ENCODE assay signal across 20 mouse cellular contexts in genomic region chr15:30718811-30719210, GRCm38 (mm10).
DNase-seq lines count a peak whose midpoint lies in the region; ATAC-seq lines count a peak whose summit lies in the region.
"Had no signal": no experiment of that assay in that cellular context is flagged by ENCODE, and none has a peak within 500 bp of the region (broad histone marks: within the 10 kb centered on the region; RNA-seq: fewer than 3 reads in every experiment).

No protein-coding gene starts in this region.

- no peak for DNase-seq in hindbrain, embryonic 10.5 days (ENCODE audit: low spot score)
- peak; percentile 66 for DNase-seq in brain, adult 2 months (ENCODE audit: low read depth, low spot score)
- peak; percentile 19 for DNase-seq in cerebellum, adult 11 months
- DNase-seq in cerebellum, postnatal 10 days = peak; percentile 8 to 15
- DNase-seq in urinary bladder, postnatal 14 days (ENCODE audit: low spot score) = no peak
- no peak for DNase-seq in lung, adult 18-20 months
- DNase-seq: adrenal gland, postnatal 36 days; embryo, embryonic 11 days; kidney, adult 18-20 months; kidney, postnatal 14 days; left cerebral cortex, postnatal 4 days; liver, postnatal 0 days; lung, postnatal 14 days; midbrain, embryonic 14.5 days; thymus, postnatal 4 days had no signal

- H3K27me3 ChIP-seq in hindbrain, embryonic 16.5 days (replicated peaks; ENCODE audit: control insufficient read depth, insufficient read depth, low read length) = no peaks in the 10 kb centered on the region
- no peaks in the 10 kb centered on the region for H3K27me3 ChIP-seq in hindbrain, embryonic 10.5 days (ENCODE audit: insufficient read depth, poor library complexity, severe bottlenecking)
- H3K27me3 ChIP-seq: embryonic facial prominence, embryonic 15.5 days; megakaryocyte, embryonic 14.5 days had no signal

- H3K9me3 ChIP-seq in hindbrain, embryonic 16.5 days (ENCODE audit: control insufficient read depth, low read length) = no peaks in the 10 kb centered on the region
- H3K9me3 ChIP-seq in hindbrain, embryonic 10.5 days = no peaks in the 10 kb centered on the region
- H3K9me3 ChIP-seq: embryonic facial prominence, embryonic 15.5 days; heart, embryonic 10.5 days had no signal

- H3K36me3 ChIP-seq in hindbrain, embryonic 16.5 days (ENCODE audit: control insufficient read depth, insufficient read depth, low read length) = no peaks in the 10 kb centered on the region
- no peaks in the 10 kb centered on the region for H3K36me3 ChIP-seq in hindbrain, embryonic 10.5 days
- H3K36me3 ChIP-seq: embryonic facial prominence, embryonic 15.5 days; heart, embryonic 10.5 days had no signal

- H3K4me3 ChIP-seq in hindbrain, embryonic 16.5 days (ENCODE audit: low read length) = no peak overlapping the region
- H3K4me3 ChIP-seq in hindbrain, embryonic 10.5 days = no peak overlapping the region
- H3K4me3 ChIP-seq: embryonic facial prominence, embryonic 15.5 days; heart, embryonic 10.5 days; left cerebral cortex, adult 2 months; megakaryocyte, embryonic 14.5 days had no signal

- no peak overlapping the region for H3K9ac ChIP-seq in hindbrain, embryonic 16.5 days (ENCODE audit: low read depth, low read length)
- H3K9ac ChIP-seq: embryonic facial prominence, embryonic 15.5 days; liver, postnatal 0 days had no signal

- no peaks in the 10 kb centered on the region for H3K4me1 ChIP-seq in hindbrain, embryonic 16.5 days (ENCODE audit: control insufficient read depth, insufficient read depth, low read depth, low read length)
- H3K4me1 ChIP-seq in hindbrain, embryonic 10.5 days (replicated peaks) = no peaks in the 10 kb centered on the region
- H3K4me1 ChIP-seq: embryonic facial prominence, embryonic 15.5 days; heart, embryonic 10.5 days; megakaryocyte, embryonic 14.5 days had no signal

- H3K4me2 ChIP-seq in hindbrain, embryonic 16.5 days (ENCODE audit: low read length) = no peak overlapping the region
- H3K4me2 ChIP-seq: embryonic facial prominence, embryonic 15.5 days had no signal

- no peak overlapping the region for H3K27ac ChIP-seq in hindbrain, embryonic 16.5 days (ENCODE audit: low read depth, low read length)
- H3K27ac ChIP-seq in hindbrain, embryonic 10.5 days = no peak overlapping the region
- H3K27ac ChIP-seq: embryonic facial prominence, embryonic 15.5 days; heart, embryonic 10.5 days had no signal

- WGBS in hindbrain, embryonic 16.5 days = 70% methylated on average over 3 of the region's 3 CpGs
- whole genome bisulfite sequencing in hindbrain, embryonic 10.5 days = 84% methylated on average over 3 of the region's 3 CpGs

- 0 out of 2 replicates have a peak, but pooled peaks have one; percentile 15 for ATAC-seq in hindbrain, embryonic 16.5 days
- ATAC-seq: liver, postnatal 0 days had no signal

Comparison
In these comparisons a context has a peak if more than half of its experiments do, and no peak if none do; other contexts are left out.
1. DNase-seq: peak in brain, adult 2 months (single experiment), cerebellum, adult 11 months (single experiment) and cerebellum, postnatal 10 days (2 of 2); none in hindbrain, embryonic 10.5 days (single experiment), urinary bladder, postnatal 14 days (single experiment) and lung, adult 18-20 months (0 of 2).